Mouse (Mus musculus): ENCODE data around the gene Bnip1.

- TF ChIP-seq TAL1 (IDR thresholded peaks at IDR 0.05; ENCODE audit: low read length) = no peak
- no peak for TF ChIP-seq GATA1 (IDR thresholded peaks at IDR 0.05; ENCODE audit: low read length)
Observed at GRCm38 (mm10) chr17:26791580-26791979, 10.7 kb downstream of the Bnip1 start.
